Mouse (Mus musculus) liver, adult 2 months (tissue): ENCODE results near the gene Lrriq4.

ENCODE experiments used
- CTCF ChIP-seq: fragments of 200-500 bp; IDR thresholded peaks from 2 replicates; pipeline ENCODE4 v1.5.1; 2011; ENCODE audit warnings: low read depth, low read length, control low read depth
- POLR2A ChIP-seq: fragments of 200-500 bp; IDR thresholded peaks from 2 replicates; pipeline ENCODE4 v1.6.1; 2011; ENCODE audit warnings: low read length, control low read depth; ENCODE audit not compliant: insufficient read depth; ENCODE audit errors: extremely low read depth

- TF ChIP-seq CTCF, result no peak
- TF ChIP-seq POLR2A, result no peak
These were observed 33.4 kb upstream of the Lrriq4 start for GRCm38 (mm10) chr3:30610930-30611329.
